Mouse (Mus musculus) bone marrow, adult 2 months (tissue): ENCODE measurements around the gene Vamp5. TPM values are rescaled to one million over a fixed set of nuclear protein-coding genes. Genes with fewer than 3 reads are reported as not detected.
A peak's percentile ranks its signal among the peaks of the same experiment; 100 is the strongest.

Experiments used
- H3K27ac ChIP-seq: fragments of 200-500 bp; 2 replicates; pipeline ENCODE4 v1.5.1; 2012; ENCODE audit warnings: low read depth, mild to moderate bottlenecking, control low read depth, inconsistent platforms, low read length; ENCODE audit not compliant: control insufficient read depth, poor library complexity, insufficient read depth
- H3K4me1 ChIP-seq: fragments of 200-500 bp; 2 replicates; pipeline ENCODE4 v1.6.1; 2011; ENCODE audit warnings: low read length; ENCODE audit not compliant: control insufficient read depth, insufficient read depth
- H3K4me3 ChIP-seq: fragments of 200-500 bp; replicated peaks from 2 replicates; pipeline ENCODE3; 2011; ENCODE audit warnings: mild to moderate bottlenecking, low read depth, low read length, control low read depth; ENCODE audit not compliant: control insufficient read depth
- CTCF ChIP-seq: fragments of 200-500 bp; IDR thresholded peaks from 2 replicates; pipeline ENCODE4 v1.5.1; 2011; ENCODE audit warnings: low read length, control low read depth; ENCODE audit not compliant: control insufficient read depth, insufficient read depth
- POLR2A ChIP-seq: fragments of 200-500 bp; IDR thresholded peaks from 2 replicates; pipeline ENCODE4 v1.6.1; 2011; ENCODE audit warnings: low read depth, mild to moderate bottlenecking, control low read depth, low read length, borderline replicate concordance; ENCODE audit not compliant: control insufficient read depth
- WGBS: fragments of 180-500 bp; shearing (Covaris S2); methylation state at CpG from one replicate; pipeline ENCODE4 v1.1.7; 2018; 5-methylcytosine and 5-hydroxymethylcytosine counted together
- polyA plus RNA-seq: library from polyadenylated mRNA; stranded (reverse); fragments of >200 nt; gene quantifications from 2 replicates; pipeline ENCODE4 v1.2.4, GENCODE M21; 2011; ENCODE audit warnings: low replicate concordance; ENCODE audit not compliant: missing spikeins, insufficient read depth, insufficient read length

Vamp5 gene
- 80.8 and 96.2 TPM in 2 replicates for polyA plus RNA-seq

DNA sequence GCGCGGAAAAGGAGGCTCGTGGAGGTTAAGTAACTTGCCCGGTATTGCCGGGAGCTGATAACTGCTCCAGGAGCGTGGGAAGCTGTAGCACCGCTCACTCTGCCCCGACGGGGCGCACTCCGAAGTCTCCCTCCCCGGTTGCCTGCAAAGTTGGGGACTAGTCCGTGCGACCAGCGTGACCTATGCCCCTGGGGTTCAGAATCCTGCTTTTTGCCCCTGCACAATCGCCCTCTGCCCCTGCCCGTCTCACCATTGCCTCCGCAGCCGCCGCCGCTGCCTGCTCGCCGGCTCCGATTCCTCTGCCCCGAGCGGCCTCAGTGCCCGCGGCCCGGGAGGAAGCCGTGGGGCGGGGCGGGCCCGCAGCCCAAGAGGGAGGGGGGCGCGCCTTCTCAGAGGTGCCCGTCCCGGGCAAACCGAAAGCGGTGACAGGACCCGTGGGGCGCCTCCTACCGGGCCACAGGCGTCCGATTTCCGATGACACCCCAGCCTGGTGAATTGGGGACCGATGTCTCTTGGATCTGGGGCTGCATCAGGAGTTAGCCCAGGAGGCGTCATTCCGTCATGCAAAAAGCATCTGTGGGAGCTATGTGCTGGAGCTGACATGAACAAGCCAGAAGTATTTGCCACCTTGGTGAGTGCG, at the start of gene Vamp5:
Gene Vamp5 (minus strand): TSS at position 338 of the 640 bp plus-strand sequence.
- Histone ChIP-seq H3K4me3 (peak within 1 kb of the TSS; percentile 90), H3K27ac (peak within 1 kb of the TSS; percentile 90), H3K4me1 (no peaks in the 10 kb centered on the region; the same call in 1 of the 2 replicates)
- WGBS, result under 1% methylated on average over 49 of the region's 49 CpGs
- TF ChIP-seq CTCF, result peak; percentile 59
- TF ChIP-seq POLR2A, result peak; percentile 51; the same call in 1 of the 2 replicates

DNA sequence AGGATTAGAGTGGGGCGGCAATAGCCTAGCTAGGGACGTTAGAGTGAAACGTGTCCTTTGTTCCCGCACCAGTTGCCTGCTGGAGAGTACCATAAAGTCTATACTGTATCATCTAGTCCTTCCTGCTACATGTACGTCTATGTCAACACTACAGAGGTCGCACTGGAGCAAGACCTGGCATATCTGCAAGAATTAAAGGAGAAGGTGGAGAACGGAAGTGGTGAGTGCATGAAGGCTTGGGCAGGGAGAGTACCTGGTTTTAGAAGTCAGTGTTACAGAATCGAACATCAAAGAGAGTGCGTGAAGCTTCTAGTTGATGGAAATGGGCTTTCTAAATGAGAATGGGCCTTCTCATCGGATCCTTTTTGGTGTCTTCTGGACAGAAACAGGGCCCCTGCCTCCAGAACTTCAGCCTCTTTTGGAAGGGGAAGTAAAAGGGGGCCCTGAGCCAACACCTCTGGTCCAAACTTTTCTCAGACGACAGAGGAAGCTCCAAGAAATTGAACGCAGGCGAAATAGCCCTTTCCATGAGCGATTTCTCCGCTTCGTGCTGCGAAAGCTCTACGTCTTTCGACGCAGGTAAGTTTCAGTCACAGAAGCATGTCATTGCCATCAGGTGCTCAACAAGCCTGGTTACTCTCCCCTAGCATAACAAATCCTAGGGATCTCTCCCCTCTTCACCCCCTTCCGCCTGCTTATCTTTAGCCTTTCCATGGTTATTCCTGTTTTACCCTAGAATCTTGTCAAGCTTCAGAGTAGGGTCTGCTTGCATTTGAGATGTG, 49.0 kb upstream of the Vamp5 start:
- no peak for TF ChIP-seq CTCF
- TF ChIP-seq POLR2A, result no peak
- no peaks in the 10 kb centered on the region for H3K4me1 ChIP-seq
- H3K4me3 ChIP-seq, result no peak overlapping the region
- no peak overlapping the region for H3K27ac ChIP-seq
- 82% methylated on average over 21 of the region's 21 CpGs for WGBS

DNA sequence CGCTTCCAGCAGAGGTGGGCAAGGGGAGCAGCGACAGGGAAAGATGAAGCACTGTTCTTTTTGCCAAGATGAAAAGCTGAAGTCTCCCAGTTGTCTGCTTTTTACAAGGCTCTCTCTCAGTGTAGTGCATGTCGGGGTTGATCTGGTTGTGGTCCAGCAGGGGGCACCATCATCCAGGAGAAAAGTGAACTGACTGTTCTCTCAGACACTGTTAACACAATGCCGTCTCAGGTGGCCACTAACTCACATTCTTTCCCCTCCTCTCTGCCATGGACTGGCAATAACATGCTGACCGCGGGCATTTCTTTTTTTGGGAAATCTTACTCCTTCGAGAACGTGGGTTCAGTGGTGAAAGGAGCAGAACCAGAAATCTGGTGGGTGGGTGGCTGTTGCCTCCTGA, 47.8 kb upstream of the Vamp5 start:
- 45% methylated on average over 8 of the region's 8 CpGs for whole genome bisulfite sequencing
- Histone ChIP-seq H3K27ac (no peak overlapping the region), H3K4me1 (no peaks in the 10 kb centered on the region), H3K4me3 (no peak overlapping the region)
- TF ChIP-seq CTCF (peak; percentile 88), POLR2A (no peak)

DNA sequence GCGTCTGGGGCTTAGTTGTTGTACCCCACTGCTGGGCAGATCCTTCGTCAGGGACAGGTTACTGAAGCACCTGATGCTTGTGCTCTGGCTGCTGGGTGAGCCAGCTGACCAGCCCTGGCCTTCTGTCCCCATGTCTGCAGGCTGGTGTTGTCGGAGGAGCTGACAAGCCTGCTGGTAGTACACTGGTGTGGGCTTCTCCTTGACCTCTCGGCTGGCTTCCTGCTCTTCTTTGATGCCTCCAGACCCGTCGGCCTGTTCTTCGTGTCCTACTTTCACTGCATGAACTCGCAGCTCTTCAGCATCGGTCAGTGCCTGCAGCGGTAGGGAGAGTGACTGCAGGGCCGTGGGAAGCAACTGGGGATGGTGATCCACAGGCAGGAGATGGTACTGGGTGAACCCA, 45.4 kb upstream of the Vamp5 start:
- Histone ChIP-seq H3K27ac (no peak overlapping the region), H3K4me1 (no peaks in the 10 kb centered on the region), H3K4me3 (no peak overlapping the region)
- 88% methylated on average over 11 of the region's 11 CpGs for WGBS
- TF ChIP-seq CTCF (no peak), POLR2A (no peak)

DNA sequence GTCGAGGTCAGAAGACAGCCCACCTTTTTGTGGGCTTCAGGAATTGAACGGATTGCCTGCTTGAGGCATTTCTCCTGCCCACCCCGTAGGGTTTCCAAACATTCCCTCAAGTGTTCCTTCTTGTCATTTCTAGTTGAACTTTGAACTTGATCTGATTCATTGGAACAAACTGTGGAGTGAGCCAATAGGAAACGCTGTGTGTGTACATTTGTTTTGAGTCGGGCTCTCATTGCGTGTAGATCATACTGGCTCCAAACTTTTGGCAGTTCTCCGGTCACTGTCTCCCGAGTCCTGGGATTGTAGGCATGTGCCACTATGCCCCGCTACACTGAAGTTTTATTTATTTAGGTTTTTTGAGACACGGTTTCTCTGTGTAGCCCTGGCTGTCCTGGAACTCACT, 40.6 kb upstream of the Vamp5 start:
- WGBS, result 89% methylated on average over 10 of the region's 10 CpGs
- Histone ChIP-seq H3K4me3 (no peak overlapping the region), H3K4me1 (no peaks in the 10 kb centered on the region), H3K27ac (no peak overlapping the region)
- no peak for TF ChIP-seq CTCF
- no peak for TF ChIP-seq POLR2A

DNA sequence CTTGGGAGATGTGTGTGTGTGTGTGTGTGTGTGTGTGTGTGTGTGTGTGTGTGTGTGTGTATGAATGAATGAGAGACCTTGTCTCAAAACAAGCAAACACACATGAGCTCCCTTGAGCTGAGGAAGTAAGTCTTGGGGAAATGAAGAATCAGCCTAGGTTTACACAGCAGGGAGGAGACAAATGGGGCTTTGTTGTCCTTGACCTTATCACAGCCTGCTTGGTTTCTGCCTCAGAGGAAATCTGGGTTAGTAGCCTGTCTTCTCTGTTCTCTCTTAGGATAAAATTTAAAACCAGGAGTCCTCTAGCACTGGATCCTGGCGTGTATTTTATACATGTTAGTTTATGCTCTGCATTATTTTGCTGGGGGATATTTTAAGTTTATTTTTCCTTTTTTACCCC, 39.5 kb upstream of the Vamp5 start:
- TF ChIP-seq CTCF, result no peak
- no peak for TF ChIP-seq POLR2A
- Histone ChIP-seq H3K4me3 (no peak overlapping the region), H3K4me1 (no peaks in the 10 kb centered on the region), H3K27ac (no peak overlapping the region)
- 81% methylated on average over 1 of the region's 1 CpGs for WGBS

DNA sequence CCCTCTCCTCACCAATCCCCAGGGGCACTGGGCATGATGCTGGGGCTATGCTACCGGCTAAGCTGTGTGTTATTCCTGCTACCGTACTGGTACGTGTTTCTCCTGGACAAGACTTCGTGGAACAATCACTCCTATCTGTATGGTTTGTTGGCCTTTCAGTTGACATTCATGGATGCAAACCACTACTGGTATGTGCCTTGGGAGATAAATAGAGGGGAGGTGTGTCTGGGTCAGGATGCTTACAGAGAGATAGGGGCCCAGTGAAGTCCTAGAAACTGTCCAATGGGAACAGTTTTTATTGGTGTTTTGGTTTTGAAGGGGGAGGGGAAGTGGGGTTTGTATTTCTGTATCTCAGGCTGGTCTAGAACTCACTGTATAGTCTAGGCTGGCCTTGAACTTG, 38.0 kb upstream of the Vamp5 start:
- TF ChIP-seq CTCF, result no peak
- TF ChIP-seq POLR2A, result no peak
- Histone ChIP-seq H3K4me3 (no peak overlapping the region), H3K27ac (no peak overlapping the region), H3K4me1 (peaks cover 2% of the 10 kb centered on the region; the same call in 1 of the 2 replicates)
- 60% methylated on average over 4 of the region's 4 CpGs for WGBS

DNA sequence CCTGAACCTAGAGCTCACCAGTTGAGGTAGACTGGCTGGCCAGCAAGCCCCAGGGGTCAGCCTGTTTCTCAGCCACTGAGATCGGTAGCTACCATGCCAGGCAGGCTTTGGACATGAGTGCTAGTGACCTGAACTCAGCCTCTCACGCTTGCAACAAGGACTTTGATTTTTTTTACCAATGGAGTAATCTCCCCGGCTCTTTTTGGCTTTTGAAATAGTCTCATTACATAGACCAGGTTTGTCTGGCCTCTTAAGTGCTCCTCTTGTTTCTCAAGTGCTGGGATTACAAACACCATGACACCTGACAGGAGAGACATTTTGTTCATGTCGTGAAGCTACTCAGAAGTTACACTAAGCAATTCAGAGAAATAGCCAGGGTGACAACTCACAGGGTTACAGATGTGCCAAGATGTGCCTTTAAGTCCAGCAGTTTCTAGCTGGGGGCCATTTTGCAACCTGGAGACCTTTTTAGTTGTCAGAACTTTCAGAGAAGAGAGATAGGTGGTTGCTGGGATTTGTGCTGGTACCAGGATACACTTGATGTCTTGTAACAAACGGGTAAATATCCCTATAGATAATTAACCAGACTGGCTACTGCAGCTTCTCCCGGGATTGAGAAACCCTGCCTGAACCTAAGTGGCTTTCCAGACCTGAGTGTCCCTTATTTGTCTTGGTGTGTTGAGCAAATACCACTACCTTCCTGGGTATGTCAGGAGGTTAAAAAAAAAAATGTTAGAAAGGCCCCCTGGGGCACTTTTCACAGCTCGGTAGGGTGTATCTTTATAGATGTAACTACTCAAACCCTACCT, 35.9 kb upstream of the Vamp5 start:
- no peak overlapping the region for H3K4me3 ChIP-seq
- no peak overlapping the region for H3K27ac ChIP-seq
- TF ChIP-seq POLR2A, result no peak
- no peak for TF ChIP-seq CTCF
- peaks cover 2% of the 10 kb centered on the region; the same call in 1 of the 2 replicates for H3K4me1 ChIP-seq
- WGBS, result 85% methylated on average over 7 of the region's 7 CpGs
